Mouse (Mus musculus) thymus, adult 2 months (tissue): ENCODE data around the gene Zc3h12c. TPM values are rescaled to one million over a fixed set of nuclear protein-coding genes. Genes with fewer than 3 reads are reported as not detected.

Experiments
- DNase-seq: peaks from one replicate; pipeline ENCODE4 v3.0.0; 2021
- H3K27ac ChIP-seq: fragments of 200-500 bp; 2 replicates; pipeline ENCODE4 v1.5.1; 2012; ENCODE audit warnings: low read length, control low read depth; ENCODE audit not compliant: control insufficient read depth, insufficient read depth
- H3K27me3 ChIP-seq: fragments of 200-500 bp; 2 replicates; pipeline ENCODE4 v1.6.1; 2012; ENCODE audit warnings: mild to moderate bottlenecking, low read length, moderate library complexity, mixed read lengths; ENCODE audit not compliant: control insufficient read depth, insufficient read depth
- H3K36me3 ChIP-seq: fragments of 200-500 bp; 2 replicates; pipeline ENCODE4 v1.6.1; 2012; ENCODE audit warnings: mild to moderate bottlenecking, low read length, moderate library complexity; ENCODE audit not compliant: control insufficient read depth, insufficient read depth
- H3K4me1 ChIP-seq: fragments of 200-500 bp; replicated peaks from 2 replicates; pipeline ENCODE4 v1.6.1; 2012; ENCODE audit warnings: low read length; ENCODE audit not compliant: control insufficient read depth, insufficient read depth
- H3K4me3 ChIP-seq: fragments of 200-500 bp; 2 replicates; pipeline ENCODE4 v1.5.1; 2012; ENCODE audit warnings: mild to moderate bottlenecking, low read length, control low read depth, moderate library complexity; ENCODE audit not compliant: control insufficient read depth, insufficient read depth
- CTCF ChIP-seq: fragments of 200-500 bp; IDR thresholded peaks from 2 replicates; pipeline ENCODE4 v1.5.1; 2012; ENCODE audit warnings: mild to moderate bottlenecking, control low read depth, low read length, moderate library complexity, borderline replicate concordance; ENCODE audit not compliant: control insufficient read depth, poor library complexity, insufficient read depth; ENCODE audit errors: extremely low read depth
- POLR2A ChIP-seq: fragments of 200-500 bp; IDR thresholded peaks from 2 replicates; pipeline ENCODE4 v1.6.1; 2012; ENCODE audit warnings: mild to moderate bottlenecking, low read length, control low read depth, moderate library complexity; ENCODE audit not compliant: control insufficient read depth, poor library complexity, insufficient read depth; ENCODE audit errors: extremely low read depth
- WGBS: fragments of 180-500 bp; shearing (Covaris S2); methylation state at CpG from one replicate; pipeline ENCODE4 v1.1.7; 2018; 5-methylcytosine and 5-hydroxymethylcytosine counted together
- polyA plus RNA-seq: library from polyadenylated mRNA; depleted of rRNA; stranded (reverse); fragments of >200 nt; gene quantifications from 2 replicates; pipeline ENCODE4 v1.2.3, GENCODE M21; 2012

Gene Zc3h12c
- polyA plus RNA-seq, 1 experiment: 1.5 TPM

DNA sequence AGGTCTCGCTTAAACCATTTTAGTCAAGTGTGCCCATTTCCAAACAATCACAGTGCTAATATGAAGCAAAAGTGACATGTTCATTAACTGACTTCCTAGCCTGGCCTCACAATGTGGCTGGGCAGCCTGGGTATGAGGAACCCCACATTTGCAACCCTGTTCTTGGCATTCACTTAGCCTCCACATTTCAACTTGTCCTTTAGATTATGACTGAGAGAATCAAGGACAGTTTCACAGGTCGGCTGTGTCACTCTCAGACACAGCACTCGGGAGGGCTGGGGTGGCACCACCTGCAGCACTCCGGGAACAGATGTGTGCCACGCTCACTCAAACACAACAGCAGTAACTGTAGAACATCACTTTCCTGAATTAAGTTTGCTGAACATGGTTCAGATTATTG is 55.3 kb downstream of the Zc3h12c start:
- Histone ChIP-seq H3K27me3 (no peaks in the 10 kb centered on the region), H3K36me3 (no peaks in the 10 kb centered on the region), H3K27ac (no peak overlapping the region), H3K4me3 (no peak overlapping the region), H3K4me1 (no peaks in the 10 kb centered on the region)
- no peak for DNase-seq
- 96% methylated on average over 5 of the region's 5 CpGs for WGBS
- TF ChIP-seq POLR2A (no peak), CTCF (no peak)

DNA sequence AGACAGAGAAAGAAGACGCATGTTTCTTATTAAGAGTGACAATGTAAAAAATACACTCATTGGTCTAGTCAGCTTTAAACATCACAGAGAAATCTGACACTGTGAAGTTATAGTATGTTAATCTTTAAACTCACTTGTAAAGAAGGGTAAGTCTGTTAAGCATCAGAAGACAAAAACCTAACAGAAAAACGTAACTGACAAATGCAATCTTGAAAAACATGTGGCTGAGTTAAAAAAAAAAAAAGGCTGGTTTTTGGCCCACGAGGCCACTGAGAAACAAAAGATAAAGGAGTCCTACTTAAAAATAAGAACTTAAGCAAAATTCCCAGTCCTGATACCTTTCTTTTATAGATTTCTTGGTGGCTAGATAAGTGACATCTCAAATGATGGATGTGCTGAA is 57.6 kb downstream of the Zc3h12c start:
- no peak for TF ChIP-seq POLR2A
- TF ChIP-seq CTCF: no peak
- Histone ChIP-seq H3K4me1 (no peaks in the 10 kb centered on the region), H3K4me3 (no peak overlapping the region), H3K27me3 (no peaks in the 10 kb centered on the region), H3K36me3 (no peaks in the 10 kb centered on the region), H3K27ac (no peak overlapping the region)
- DNase-seq: no peak
- WGBS: 87% methylated on average over 3 of the region's 3 CpGs

DNA sequence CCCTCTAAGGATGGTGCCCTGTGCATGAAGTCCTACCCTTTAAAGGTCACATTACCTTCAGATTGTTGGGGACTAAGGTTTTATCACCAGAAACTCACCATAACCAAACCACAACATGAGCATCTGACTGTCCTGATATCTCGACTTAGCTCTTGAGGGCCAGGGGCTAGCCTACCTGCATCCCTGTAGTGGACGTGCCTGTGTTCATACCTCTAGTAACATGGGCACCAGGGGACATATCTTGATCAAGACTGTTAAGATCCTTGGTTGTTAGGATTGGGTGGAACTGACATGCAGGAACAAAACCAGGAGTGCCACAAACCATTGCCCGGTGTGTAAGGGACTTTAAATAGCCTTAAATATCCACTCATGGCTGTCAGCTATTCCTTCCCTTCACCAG is 61.2 kb downstream of the Zc3h12c start:
- WGBS: 95% methylated on average over 3 of the region's 3 CpGs
- TF ChIP-seq CTCF: no peak
- no peak for TF ChIP-seq POLR2A
- Histone ChIP-seq H3K4me3 (no peak overlapping the region), H3K4me1 (no peaks in the 10 kb centered on the region), H3K27me3 (no peaks in the 10 kb centered on the region), H3K36me3 (no peaks in the 10 kb centered on the region), H3K27ac (no peak overlapping the region)
- no peak for DNase-seq

DNA sequence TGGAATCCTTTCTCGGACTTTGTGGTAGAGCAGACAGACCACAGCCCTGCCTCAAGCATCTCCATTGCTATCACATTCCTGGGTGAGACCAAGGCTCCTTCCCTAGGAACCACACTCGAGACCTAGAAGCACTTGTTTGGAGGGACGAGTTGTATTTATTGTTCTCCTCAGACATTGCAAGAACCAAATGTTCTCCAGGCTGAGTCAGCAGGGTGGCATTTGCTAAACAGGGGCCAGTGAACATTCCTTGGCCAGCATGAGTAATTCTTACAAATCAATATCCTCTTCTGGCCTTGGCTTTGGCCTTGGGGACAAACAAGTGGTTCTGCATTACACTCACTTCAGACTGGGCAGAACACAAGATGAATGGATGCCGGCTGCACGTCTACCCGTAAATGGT is 62.9 kb downstream of the Zc3h12c start:
- H3K4me3 ChIP-seq: no peak overlapping the region
- WGBS: 94% methylated on average over 6 of the region's 6 CpGs
- H3K36me3 ChIP-seq: no peaks in the 10 kb centered on the region

DNA sequence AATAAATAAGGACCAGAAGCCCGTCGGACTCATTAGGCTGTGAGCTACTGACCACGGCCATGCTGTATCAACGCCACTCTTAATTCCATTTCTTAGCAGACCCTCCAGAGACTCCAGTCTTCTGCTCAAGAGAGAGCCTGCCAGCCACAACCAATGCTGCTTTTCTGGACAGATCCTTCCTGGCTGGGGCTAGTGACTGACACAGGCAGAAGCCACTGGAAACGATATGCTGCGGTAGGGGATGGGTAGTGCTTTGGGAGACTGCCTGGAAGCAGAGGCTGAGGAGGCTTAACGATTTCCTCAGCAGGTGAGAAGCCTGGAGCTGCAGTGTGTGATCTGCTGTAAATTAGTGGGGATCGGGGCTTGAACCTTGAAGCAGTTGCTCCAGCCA is 64.2 kb downstream of the Zc3h12c start:
- no peaks in the 10 kb centered on the region for H3K4me1 ChIP-seq
- no peaks in the 10 kb centered on the region for H3K27me3 ChIP-seq
- H3K27ac ChIP-seq: no peak overlapping the region
- no peak for DNase-seq
- H3K4me3 ChIP-seq: no peak overlapping the region
- TF ChIP-seq POLR2A (no peak), CTCF (no peak)
- WGBS: 93% methylated on average over 8 of the region's 8 CpGs
- no peaks in the 10 kb centered on the region for H3K36me3 ChIP-seq

More for the DNA sequence above, 62.9 kb downstream of the Zc3h12c start:
- no peaks in the 10 kb centered on the region for H3K4me1 ChIP-seq
- H3K27me3 ChIP-seq: no peaks in the 10 kb centered on the region
- no peak for DNase-seq
- H3K27ac ChIP-seq: no peak overlapping the region
- no peak for TF ChIP-seq POLR2A

DNA sequence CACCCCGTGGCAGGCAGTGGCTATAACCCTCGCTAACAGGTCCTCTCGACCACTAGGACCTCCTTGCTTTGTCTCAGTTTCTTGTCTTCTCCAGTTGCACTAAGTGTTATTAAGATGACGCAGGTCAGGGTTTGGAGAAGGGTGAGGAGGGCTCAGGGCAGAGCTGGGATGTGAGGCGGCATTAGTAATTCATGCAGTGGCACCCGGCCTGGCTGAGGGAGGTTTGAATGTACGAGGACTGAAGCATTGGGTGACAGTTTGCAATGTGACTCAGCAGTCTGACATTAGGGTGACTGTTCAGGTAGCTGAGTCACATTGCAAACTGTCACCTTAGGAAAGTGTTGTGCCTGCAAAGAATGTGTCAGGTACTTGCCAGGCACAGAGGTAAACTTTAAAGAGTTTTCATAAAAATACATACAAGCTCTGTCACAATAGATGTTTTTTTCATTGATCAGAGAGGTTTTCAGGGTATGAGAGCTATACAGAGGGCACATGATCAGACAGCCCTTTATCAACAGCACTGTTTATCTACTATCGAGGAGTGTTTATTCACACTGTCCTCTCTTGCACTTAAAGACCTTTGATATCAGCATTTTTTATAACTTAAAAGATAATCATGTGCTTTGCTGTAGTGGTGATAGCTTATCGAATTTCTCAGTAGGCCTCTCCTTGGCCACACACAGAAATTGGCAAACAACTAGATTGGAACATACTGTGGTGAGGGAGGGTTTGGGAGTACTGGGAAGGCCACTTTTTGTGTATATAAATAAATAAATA is 64.7 kb downstream of the Zc3h12c start:
- Histone ChIP-seq H3K4me1 (no peaks in the 10 kb centered on the region), H3K4me3 (no peak overlapping the region), H3K27ac (no peak overlapping the region), H3K27me3 (no peaks in the 10 kb centered on the region), H3K36me3 (no peaks in the 10 kb centered on the region)
- TF ChIP-seq POLR2A (no peak), CTCF (no peak)
- DNase-seq: no peak
- 85% methylated on average over 9 of the region's 9 CpGs for WGBS

DNA sequence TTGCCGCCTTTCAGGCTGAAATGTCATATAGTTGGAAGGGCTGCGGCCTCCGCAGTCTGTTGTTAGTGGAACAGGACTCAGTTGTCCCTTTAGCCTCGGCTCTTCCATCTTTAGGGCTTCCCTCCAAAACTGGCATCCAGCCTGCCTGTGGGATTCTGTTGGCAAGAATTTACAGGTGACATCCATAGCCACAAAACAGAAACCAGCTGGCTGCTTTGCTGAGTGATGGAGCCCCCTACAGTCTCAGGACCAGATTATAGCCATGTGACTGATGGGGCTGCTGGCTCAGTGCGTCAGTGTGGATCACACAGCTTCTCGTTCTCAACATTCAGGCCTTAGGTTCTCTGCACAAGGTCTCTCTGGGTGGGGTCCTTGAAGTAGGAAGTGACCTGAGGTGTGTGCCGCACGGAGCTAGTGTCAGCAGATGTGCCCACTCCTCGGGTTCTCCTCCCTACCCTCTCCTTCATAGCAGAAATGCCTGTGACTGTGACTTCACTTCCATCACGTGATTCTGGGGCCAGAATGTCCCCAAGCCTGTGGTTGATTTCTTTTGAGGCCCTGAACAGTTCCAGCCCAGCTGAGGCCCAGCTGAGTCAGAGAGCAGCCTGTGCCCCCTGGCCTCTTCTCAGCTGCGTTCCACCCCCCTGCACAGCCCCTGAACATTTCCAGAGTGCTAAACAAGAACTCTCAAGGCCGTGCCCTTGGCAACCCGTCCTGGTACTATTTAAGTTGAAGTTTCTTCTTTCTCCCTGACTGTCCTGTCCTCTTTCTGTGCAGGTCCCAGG is 66.1 kb downstream of the Zc3h12c start:
- Histone ChIP-seq H3K36me3 (no peaks in the 10 kb centered on the region), H3K27me3 (no peaks in the 10 kb centered on the region), H3K4me1 (no peaks in the 10 kb centered on the region), H3K4me3 (no peak overlapping the region), H3K27ac (no peak overlapping the region)
- no peak for DNase-seq
- no peak for TF ChIP-seq POLR2A
- no peak for TF ChIP-seq CTCF
- 68% methylated on average over 13 of the region's 13 CpGs for WGBS
